Mouse (Mus musculus) thymus, adult 2 months (tissue): ENCODE results near the gene Prpf18. TPM values are rescaled to one million over a fixed set of nuclear protein-coding genes. Genes with fewer than 3 reads are reported as not detected.
A peak's percentile ranks its signal among the peaks of the same experiment; 100 is the strongest.

Source experiments
- DNase-seq: peaks from one replicate; pipeline ENCODE4 v3.0.0; 2021
- H3K27ac ChIP-seq: fragments of 200-500 bp; 2 replicates; pipeline ENCODE4 v1.5.1; 2012; ENCODE audit warnings: low read length, control low read depth; ENCODE audit not compliant: control insufficient read depth, insufficient read depth
- H3K27me3 ChIP-seq: fragments of 200-500 bp; 2 replicates; pipeline ENCODE4 v1.6.1; 2012; ENCODE audit warnings: mild to moderate bottlenecking, low read length, moderate library complexity, mixed read lengths; ENCODE audit not compliant: control insufficient read depth, insufficient read depth
- H3K36me3 ChIP-seq: fragments of 200-500 bp; 2 replicates; pipeline ENCODE4 v1.6.1; 2012; ENCODE audit warnings: mild to moderate bottlenecking, low read length, moderate library complexity; ENCODE audit not compliant: control insufficient read depth, insufficient read depth
- H3K4me1 ChIP-seq: fragments of 200-500 bp; replicated peaks from 2 replicates; pipeline ENCODE4 v1.6.1; 2012; ENCODE audit warnings: low read length; ENCODE audit not compliant: control insufficient read depth, insufficient read depth
- H3K4me3 ChIP-seq: fragments of 200-500 bp; 2 replicates; pipeline ENCODE4 v1.5.1; 2012; ENCODE audit warnings: mild to moderate bottlenecking, low read length, control low read depth, moderate library complexity; ENCODE audit not compliant: control insufficient read depth, insufficient read depth
- CTCF ChIP-seq: fragments of 200-500 bp; IDR thresholded peaks from 2 replicates; pipeline ENCODE4 v1.5.1; 2012; ENCODE audit warnings: mild to moderate bottlenecking, control low read depth, low read length, moderate library complexity, borderline replicate concordance; ENCODE audit not compliant: control insufficient read depth, poor library complexity, insufficient read depth; ENCODE audit errors: extremely low read depth
- POLR2A ChIP-seq: fragments of 200-500 bp; IDR thresholded peaks from 2 replicates; pipeline ENCODE4 v1.6.1; 2012; ENCODE audit warnings: mild to moderate bottlenecking, low read length, control low read depth, moderate library complexity; ENCODE audit not compliant: control insufficient read depth, poor library complexity, insufficient read depth; ENCODE audit errors: extremely low read depth
- WGBS: fragments of 180-500 bp; shearing (Covaris S2); methylation state at CpG from one replicate; pipeline ENCODE4 v1.1.7; 2018; 5-methylcytosine and 5-hydroxymethylcytosine counted together
- polyA plus RNA-seq: library from polyadenylated mRNA; depleted of rRNA; stranded (reverse); fragments of >200 nt; gene quantifications from 2 replicates; pipeline ENCODE4 v1.2.3, GENCODE M21; 2012

Gene Prpf18
- polyA plus RNA-seq, 1 experiment = 19.5 TPM

- WGBS = 81% methylated on average over 3 of the region's 3 CpGs
- H3K27me3 ChIP-seq = no peaks in the 10 kb centered on the region
- no peak for DNase-seq
- no peak overlapping the region for H3K4me3 ChIP-seq
- TF ChIP-seq CTCF (no peak), POLR2A (no peak)
- peaks cover 4% of the 10 kb centered on the region; the same call in 1 of the 2 replicates for H3K36me3 ChIP-seq
- no peaks in the 10 kb centered on the region for H3K4me1 ChIP-seq
- H3K27ac ChIP-seq = no peak overlapping the region
These were observed 60.3 kb downstream of the Prpf18 start for GRCm38 (mm10) chr2:4591647-4592046.

GRCm38 (mm10) chr2:4587685-4588409, 64.1 kb downstream of the Prpf18 start:
- H3K27ac ChIP-seq = no peak overlapping the region
- no peak for DNase-seq

GRCm38 (mm10) chr2:4586245-4586644, 65.7 kb downstream of the Prpf18 start:
- Histone ChIP-seq H3K36me3 (peaks cover 4% of the 10 kb centered on the region; the same call in 1 of the 2 replicates), H3K4me1 (no peaks in the 10 kb centered on the region), H3K4me3 (no peak overlapping the region), H3K27me3 (no peaks in the 10 kb centered on the region), H3K27ac (no peak overlapping the region)
- DNase-seq = no peak
- 95% methylated on average over 11 of the region's 11 CpGs for WGBS
- TF ChIP-seq POLR2A (no peak), CTCF (no peak)

More at GRCm38 (mm10) chr2:4587685-4588409, 64.1 kb downstream of the Prpf18 start:
- no peak overlapping the region for H3K4me3 ChIP-seq
- no peak for TF ChIP-seq CTCF
- TF ChIP-seq POLR2A = no peak
- no peaks in the 10 kb centered on the region for H3K4me1 ChIP-seq
- H3K27me3 ChIP-seq = no peaks in the 10 kb centered on the region
- WGBS = 93% methylated on average over 13 of the region's 13 CpGs
- H3K36me3 ChIP-seq = peaks cover 4% of the 10 kb centered on the region; the same call in 1 of the 2 replicates

GRCm38 (mm10) chr2:4584252-4584651, 67.7 kb downstream of the Prpf18 start:
- Histone ChIP-seq H3K4me1 (peaks cover 9% of the 10 kb centered on the region), H3K27me3 (no peaks in the 10 kb centered on the region), H3K4me3 (no peak overlapping the region), H3K36me3 (peaks cover 4% of the 10 kb centered on the region; the same call in 1 of the 2 replicates), H3K27ac (no peak overlapping the region)
- 95% methylated on average over 5 of the region's 5 CpGs for WGBS
- no peak for TF ChIP-seq CTCF
- TF ChIP-seq POLR2A = no peak
- DNase-seq = no peak

- no peak overlapping the region for H3K4me3 ChIP-seq
- WGBS = 91% methylated on average over 2 of the region's 2 CpGs
- no peak for DNase-seq
- no peak for TF ChIP-seq POLR2A
- no peak for TF ChIP-seq CTCF
- peaks cover 4% of the 10 kb centered on the region; the same call in 1 of the 2 replicates for H3K36me3 ChIP-seq
- H3K27ac ChIP-seq = no peak overlapping the region
- H3K4me1 ChIP-seq = peaks cover 9% of the 10 kb centered on the region
- H3K27me3 ChIP-seq = no peaks in the 10 kb centered on the region
These were observed 69.0 kb downstream of the Prpf18 start for GRCm38 (mm10) chr2:4582930-4583329.

GRCm38 (mm10) chr2:4580666-4581065, 71.2 kb downstream of the Prpf18 start:
- H3K27me3 ChIP-seq = no peaks in the 10 kb centered on the region
- whole genome bisulfite sequencing = 9% methylated on average over 6 of the region's 6 CpGs
- DNase-seq = peak; percentile 29
- H3K4me3 ChIP-seq = no peak overlapping the region
- peak overlapping the region; percentile 15; the same call in 1 of the 2 replicates for H3K27ac ChIP-seq
- TF ChIP-seq CTCF (no peak), POLR2A (no peak)
- no peaks in the 10 kb centered on the region for H3K36me3 ChIP-seq
- H3K4me1 ChIP-seq = peaks cover 9% of the 10 kb centered on the region
